In genomic region chr15:97788821-97789220, GRCm38 (mm10) we compare ENCODE assay signal across 8 mouse cellular contexts. TPM values are rescaled to one million over a fixed set of nuclear protein-coding genes. Genes with fewer than 3 reads are reported as not detected.
A peak's percentile ranks its signal among the peaks of the same experiment; 100 is the strongest.
DNase-seq lines count a peak whose midpoint lies in the region; ATAC-seq lines count a peak whose summit lies in the region.

No protein-coding gene starts in this region.

- H3K4me3 ChIP-seq in heart, embryonic 10.5 days: no peak overlapping the region
- H3K4me3 ChIP-seq in heart, embryonic 16.5 days (ENCODE audit: low read length): no peak overlapping the region
- no peak overlapping the region for H3K4me3 ChIP-seq in liver, embryonic 13.5 days (replicated peaks)

- H3K36me3 ChIP-seq in heart, embryonic 10.5 days: peaks cover 35% of the 10 kb centered on the region
- peaks cover 10% of the 10 kb centered on the region for H3K36me3 ChIP-seq in heart, embryonic 16.5 days (ENCODE audit: control insufficient read depth, insufficient read depth)
- H3K36me3 ChIP-seq in liver, embryonic 13.5 days: peaks cover 53% of the 10 kb centered on the region

- peaks cover 44% of the 10 kb centered on the region for H3K4me1 ChIP-seq in heart, embryonic 10.5 days
- H3K4me1 ChIP-seq in heart, embryonic 16.5 days (ENCODE audit: control insufficient read depth, insufficient read depth, low read length): peaks cover 19% of the 10 kb centered on the region
- peaks cover 60% of the 10 kb centered on the region for H3K4me1 ChIP-seq in liver, embryonic 13.5 days (replicated peaks)

- no peaks in the 10 kb centered on the region for H3K9me3 ChIP-seq in heart, embryonic 10.5 days
- H3K9me3 ChIP-seq in heart, embryonic 16.5 days (replicated peaks; ENCODE audit: control insufficient read depth, low read length): no peaks in the 10 kb centered on the region
- H3K9me3 ChIP-seq in liver, embryonic 13.5 days (replicated peaks): no peaks in the 10 kb centered on the region

- no peak overlapping the region for H3K9ac ChIP-seq in heart, embryonic 16.5 days (ENCODE audit: low read length)
- peak overlapping the region; percentile 34 for H3K9ac ChIP-seq in liver, embryonic 13.5 days

- no peaks in the 10 kb centered on the region for H3K27me3 ChIP-seq in heart, embryonic 10.5 days (ENCODE audit: insufficient read depth, poor library complexity, severe bottlenecking)
- no peaks in the 10 kb centered on the region for H3K27me3 ChIP-seq in heart, embryonic 16.5 days (ENCODE audit: control insufficient read depth, insufficient read depth, low read length)
- no peaks in the 10 kb centered on the region for H3K27me3 ChIP-seq in liver, embryonic 13.5 days

- 71% methylated on average over 6 of the region's 6 CpGs for WGBS in heart, embryonic 10.5 days
- WGBS in heart, embryonic 16.5 days: 39% methylated on average over 6 of the region's 6 CpGs
- WGBS in liver, embryonic 13.5 days (ENCODE audit: insufficient replicate concordance): 54% methylated on average over 6 of the region's 6 CpGs

- no peak overlapping the region for H3K4me2 ChIP-seq in heart, embryonic 16.5 days (ENCODE audit: low read depth, low read length)
- H3K4me2 ChIP-seq in liver, embryonic 13.5 days: peak overlapping the region; percentile 86; the same call in 1 of the 2 replicates

- H3K27ac ChIP-seq in heart, embryonic 10.5 days: peak overlapping the region; percentile 6; the same call in 1 of the 2 replicates
- H3K27ac ChIP-seq in heart, embryonic 16.5 days (ENCODE audit: low read length): 0 out of 2 replicates have a peak overlapping the region, but pooled peaks have one; percentile 11
- peak overlapping the region; percentile 98 for H3K27ac ChIP-seq in liver, embryonic 13.5 days

- no peak for ATAC-seq in heart, embryonic 16.5 days (replicated peaks; ENCODE audit: extremely low read depth, insufficient read depth, low FRiP score)
- no peak for ATAC-seq in liver, embryonic 13.5 days (ENCODE audit: low read depth)

- DNase-seq in heart, embryonic 10.5 days (ENCODE audit: low spot score): no peak
- DNase-seq in heart, postnatal 4 days: no peak
- DNase-seq in 3134 (ENCODE audit: extremely low read depth, insufficient read length, low spot score): peak; percentile 44
- peak; percentile 73 for DNase-seq in cerebellum, adult 11 months
- DNase-seq in liver, embryonic 13.5 days: no peak
- DNase-seq in retina, postnatal 1 day: no peak
- DNase-seq in urinary bladder, postnatal 36 days (ENCODE audit: low spot score in 2 of 2): no peak

RNA-seq across cellular contexts. Expression of gene Slc48a1, which starts 10.5 kb away (rescaled TPM):
- polyA plus RNA-seq in heart, embryonic 10.5 days (2016; fragmentation: Nextera tagmentation; extraction: Ambion mirVana): 32.1 and 41.1 TPM in 2 replicates
- total RNA-seq in heart, postnatal 4 days (2021): 10 to 100 TPM; 58.7 to 59.2 TPM
- polyA plus RNA-seq in heart, embryonic 16.5 days (2015; fragmentation: Nextera tagmentation; extraction: Ambion mirVana): 71.0 and 76.0 TPM in 2 replicates
- 89.5 and 101 TPM in 2 replicates for polyA plus RNA-seq in liver, embryonic 13.5 days (2015; fragmentation: Nextera tagmentation; extraction: Ambion mirVana)

RNA-seq across cellular contexts. Expression of gene Rapgef3, which starts 21.0 kb away (rescaled TPM):
- polyA plus RNA-seq in heart, embryonic 10.5 days (2016; fragmentation: Nextera tagmentation; extraction: Ambion mirVana): 10.2 and 13.4 TPM in 2 replicates
- total RNA-seq in heart, postnatal 4 days (2021): 10 to 100 TPM; 32.7 to 33.4 TPM
- 26.3 and 28.7 TPM in 2 replicates for polyA plus RNA-seq in heart, embryonic 16.5 days (2015; fragmentation: Nextera tagmentation; extraction: Ambion mirVana)
- polyA plus RNA-seq in liver, embryonic 13.5 days (2015; fragmentation: Nextera tagmentation; extraction: Ambion mirVana): 1.2 and 1.8 TPM in 2 replicates

RNA-seq across cellular contexts. Expression of gene Hdac7, which starts 55.5 kb away (rescaled TPM):
- polyA plus RNA-seq in heart, embryonic 10.5 days (2016; fragmentation: Nextera tagmentation; extraction: Ambion mirVana): 23.4 and 26.7 TPM in 2 replicates
- 10 to 100 TPM; 51.6 to 52.0 TPM for total RNA-seq in heart, postnatal 4 days (2021)
- 30.9 and 31.7 TPM in 2 replicates for polyA plus RNA-seq in heart, embryonic 16.5 days (2015; fragmentation: Nextera tagmentation; extraction: Ambion mirVana)
- 8.0 and 8.3 TPM in 2 replicates for polyA plus RNA-seq in liver, embryonic 13.5 days (2015; fragmentation: Nextera tagmentation; extraction: Ambion mirVana)

RNA-seq across cellular contexts. Expression of gene Endou, which starts 57.7 kb away (rescaled TPM):
- polyA plus RNA-seq in heart, embryonic 10.5 days (2016; fragmentation: Nextera tagmentation; extraction: Ambion mirVana): 0.11 and 0.18 TPM in 2 replicates
- 1 to 10 TPM; 3.5 to 4.6 TPM for total RNA-seq in heart, postnatal 4 days (2021)
- 2.8 and 9.6 TPM in 2 replicates for polyA plus RNA-seq in heart, embryonic 16.5 days (2015; fragmentation: Nextera tagmentation; extraction: Ambion mirVana)
- polyA plus RNA-seq in liver, embryonic 13.5 days (2015; fragmentation: Nextera tagmentation; extraction: Ambion mirVana): 0.07 TPM in 1 of 2 replicates, not detected in the other

Comparison
In these comparisons a context has a peak if more than half of its experiments do, and no peak if none do; other contexts are left out.
1. DNase-seq: peak in 3134 (single experiment) and cerebellum, adult 11 months (single experiment); none in heart, embryonic 10.5 days (single experiment), heart, postnatal 4 days (single experiment), liver, embryonic 13.5 days (single experiment), retina, postnatal 1 day (single experiment) and urinary bladder, postnatal 36 days (0 of 2).
2. H3K27ac ChIP-seq: peak in every context shown above with its lines; median percentile 98 in liver, embryonic 13.5 days; 11 in heart, embryonic 16.5 days; 6 in heart, embryonic 10.5 days.